In genomic region chr19:49860761-49861160, GRCm38 (mm10) we compare ENCODE assay signal across 14 mouse cellular contexts.
DNase-seq lines count a peak whose midpoint lies in the region; TF ChIP-seq lines count a peak whose summit lies in the region.
"Had no signal": no experiment of that assay in that cellular context is flagged by ENCODE, and none has a peak within 500 bp of the region (broad histone marks: within the 10 kb centered on the region; RNA-seq: fewer than 3 reads in every experiment).

No protein-coding gene starts in this region.

- H3K9me3 ChIP-seq in heart, embryonic 10.5 days, result no peaks in the 10 kb centered on the region
- H3K9me3 ChIP-seq: embryonic facial prominence, embryonic 13.5 days; forebrain, embryonic 13.5 days had no signal

- no peak for TF ChIP-seq CTCF in left cerebral cortex, adult 2 months (IDR thresholded peaks at IDR 0.05)

- intact Hi-C loops in left cerebral cortex, adult 2 months (cut with DNase I), result no loop called here

- no peak for DNase-seq in heart, embryonic 10.5 days (ENCODE audit: low spot score)
- DNase-seq in heart, adult 18-20 months, result no peak
- peak; percentile 31 for DNase-seq in layer of hippocampus, adult 9-11 months
- DNase-seq in layer of hippocampus, adult 9-10 months (ENCODE audit: low spot score), result no peak
- DNase-seq in left cerebral cortex, adult 2 months (ENCODE audit: extremely low spot score in 1 of 2, low spot score in 2 of 2), result peak; percentile 13 to 18
- DNase-seq in right cerebral cortex, postnatal 25 days, result peak; percentile 30
- no peak for DNase-seq in spleen, postnatal 14 days (ENCODE audit: low spot score in 2 of 2)
- DNase-seq in thymus, postnatal 25 days, result no peak
- DNase-seq: cerebellum, adult 9-11 months; heart, postnatal 10 days; kidney, adult 18-20 months; lung, postnatal 14 days had no signal

- 57% methylated on average over 7 of the region's 7 CpGs for WGBS in heart, embryonic 10.5 days

- H3K4me3 ChIP-seq in heart, embryonic 10.5 days, result no peak overlapping the region
- H3K4me3 ChIP-seq in left cerebral cortex, adult 2 months, result peak overlapping the region; percentile 22; the same call in 1 of the 2 replicates
- H3K4me3 ChIP-seq: embryonic facial prominence, embryonic 13.5 days; forebrain, embryonic 13.5 days had no signal

- no peaks in the 10 kb centered on the region for H3K36me3 ChIP-seq in heart, embryonic 10.5 days
- H3K36me3 ChIP-seq: embryonic facial prominence, embryonic 13.5 days had no signal

- H3K27ac ChIP-seq in heart, embryonic 10.5 days, result peak overlapping the region; percentile 59; the same call in 1 of the 2 replicates
- H3K27ac ChIP-seq in left cerebral cortex, adult 2 months, result 0 out of 2 replicates have a peak overlapping the region, but pooled peaks have one; percentile 40
- H3K27ac ChIP-seq: embryonic facial prominence, embryonic 13.5 days; forebrain, embryonic 13.5 days had no signal

- no peaks in the 10 kb centered on the region for H3K27me3 ChIP-seq in heart, embryonic 10.5 days (ENCODE audit: insufficient read depth, poor library complexity, severe bottlenecking)
- H3K27me3 ChIP-seq: embryonic facial prominence, embryonic 13.5 days; forebrain, embryonic 13.5 days had no signal

- H3K4me1 ChIP-seq in heart, embryonic 10.5 days, result no peaks in the 10 kb centered on the region
- H3K4me1 ChIP-seq: embryonic facial prominence, embryonic 13.5 days had no signal

Comparison
In these comparisons a context has a peak if more than half of its experiments do, and no peak if none do; other contexts are left out.
1. DNase-seq: peak in layer of hippocampus, adult 9-11 months (single experiment), left cerebral cortex, adult 2 months (2 of 2) and right cerebral cortex, postnatal 25 days (single experiment); none in heart, embryonic 10.5 days (single experiment), heart, adult 18-20 months (0 of 2), layer of hippocampus, adult 9-10 months (single experiment), spleen, postnatal 14 days (0 of 2) and thymus, postnatal 25 days (single experiment).